Mouse (Mus musculus): Measurements from ENCODE around the gene Tes.

The Tes gene

DNA sequence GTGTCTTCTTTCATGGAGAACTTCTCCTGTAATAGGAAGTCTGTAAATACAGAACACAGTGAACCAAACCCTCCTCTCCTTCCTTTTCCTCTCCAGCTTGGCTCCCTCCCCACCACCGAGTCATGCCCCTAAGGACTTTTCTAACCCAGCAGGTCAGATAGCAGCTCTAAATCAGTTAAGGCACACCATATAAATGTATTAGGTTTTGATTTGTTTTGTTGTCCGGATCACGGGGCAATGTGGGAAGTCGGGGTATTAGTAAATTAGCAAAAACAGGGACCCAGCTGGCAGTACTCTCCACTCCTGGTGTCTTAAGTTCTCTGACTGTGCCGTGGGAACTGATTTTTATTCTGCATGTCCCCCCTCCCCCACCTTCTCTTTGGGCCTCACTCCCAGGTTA is 14.4 kb downstream of the Tes start:
- no peak for DNase-seq

DNA sequence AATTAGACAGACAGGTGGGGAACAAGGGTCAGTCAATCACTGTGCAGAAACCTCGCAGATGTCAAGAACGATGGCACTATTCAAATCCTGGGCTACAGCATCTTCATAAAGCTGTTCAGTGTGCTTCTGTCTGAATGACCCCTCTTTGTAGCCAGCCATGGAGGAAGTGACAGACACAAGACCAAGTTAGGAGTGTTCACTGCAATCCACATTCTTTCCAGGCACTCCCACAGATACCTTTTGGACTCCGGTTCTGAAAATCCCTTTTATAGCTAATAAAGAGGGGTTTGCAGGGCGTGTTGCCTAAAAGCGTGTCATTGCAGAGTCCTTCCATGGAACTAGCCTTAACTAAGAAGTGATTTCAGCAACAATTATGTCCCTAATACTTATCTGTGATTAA is 14.9 kb downstream of the Tes start:
- no peak for DNase-seq

DNA sequence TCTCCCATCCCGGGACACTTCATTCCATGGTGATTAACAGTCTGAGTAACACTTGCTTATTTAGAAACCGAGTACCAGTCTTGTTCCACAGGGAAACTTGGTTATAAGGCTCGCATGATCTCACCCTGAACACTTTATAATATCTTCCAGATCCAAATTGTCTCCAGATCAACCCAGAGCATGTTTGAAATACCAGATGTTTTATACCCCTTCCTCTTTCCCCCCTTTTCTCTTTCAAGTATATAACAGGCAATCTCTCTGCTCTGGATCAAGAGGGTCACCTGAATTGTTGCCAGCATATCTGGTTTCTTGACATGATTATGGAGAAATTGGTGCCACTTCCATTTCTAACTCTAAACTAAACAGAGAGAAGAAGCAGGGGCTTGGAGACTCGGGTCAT is 17.3 kb downstream of the Tes start:
- DNase-seq, result no peak

- DNase-seq, result no peak
Observed at GRCm38 (mm10) chr6:17082800-17083199, 17.9 kb downstream of the Tes start.

DNA sequence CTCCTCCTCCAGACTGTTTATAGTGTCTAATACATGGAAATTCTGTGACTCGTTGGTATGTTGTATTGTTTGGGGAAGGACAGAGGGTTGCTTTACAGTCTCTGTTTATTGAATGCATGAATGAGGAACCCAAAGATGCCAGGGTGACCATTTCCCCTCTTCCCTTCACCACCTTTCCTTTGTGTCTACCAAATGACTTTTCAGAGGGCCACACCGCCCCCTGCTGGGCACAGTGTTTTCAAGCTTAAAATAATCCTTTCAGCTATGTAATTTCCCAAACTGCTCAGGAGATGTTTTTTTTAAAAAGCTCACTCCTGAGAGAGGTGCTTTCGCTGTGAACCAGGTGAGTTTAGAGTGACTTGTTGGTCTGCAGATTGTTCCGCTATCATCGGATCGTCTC is 22.5 kb downstream of the Tes start:
- peak; percentile 87 for DNase-seq

GRCm38 (mm10) chr6:17097301-17097700 is 32.4 kb downstream of the Tes start:
- DNase-seq, result no peak

DNA sequence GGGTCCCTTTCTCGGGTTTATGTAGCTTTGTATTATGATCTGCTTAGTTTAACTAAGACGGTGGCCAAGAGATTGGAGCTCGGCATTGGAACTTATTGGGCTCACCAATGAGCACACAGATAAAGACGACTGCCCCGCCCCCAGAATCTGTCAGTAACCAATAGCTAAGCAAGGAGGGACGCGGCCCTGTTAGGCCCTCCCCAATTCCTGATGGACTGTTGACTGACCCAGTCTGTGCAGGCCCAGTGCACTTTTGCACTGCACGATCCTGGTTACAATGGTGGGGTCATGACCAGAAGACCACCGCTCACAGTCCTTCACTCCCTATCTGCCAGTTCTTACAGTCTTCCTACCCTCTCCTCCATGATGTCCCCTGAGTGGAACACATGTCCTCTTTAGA is 33.6 kb downstream of the Tes start:
- no peak for DNase-seq

GRCm38 (mm10) chr6:17099477-17100130 is 34.7 kb downstream of the Tes start:
- DNase-seq, result no peak

DNA sequence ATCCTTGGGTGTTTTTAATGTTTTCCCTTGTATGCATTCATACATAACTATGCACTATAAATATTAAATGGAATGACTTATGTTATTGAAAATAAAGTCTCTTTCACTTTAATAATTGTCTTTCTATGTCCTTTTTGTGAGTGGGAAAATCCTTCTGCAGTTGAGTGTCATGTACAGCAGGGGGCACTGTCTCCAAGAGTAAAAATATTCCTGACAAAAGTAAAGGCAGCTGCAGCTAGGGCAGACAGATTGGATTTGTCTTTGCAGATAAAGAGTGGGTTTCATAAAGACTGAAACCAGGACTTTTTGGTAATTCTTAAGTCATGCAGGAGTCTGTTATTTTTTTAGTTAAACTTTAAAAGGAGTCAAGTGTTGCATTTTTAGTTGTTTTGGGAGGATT is 40.8 kb downstream of the Tes start:
- peak; percentile 67 for DNase-seq

- no peak for DNase-seq
Observed at GRCm38 (mm10) chr6:17106493-17106892, 41.5 kb downstream of the Tes start.

- DNase-seq, result no peak
Observed at GRCm38 (mm10) chr6:17109204-17109603, 44.3 kb downstream of the Tes start.

DNA sequence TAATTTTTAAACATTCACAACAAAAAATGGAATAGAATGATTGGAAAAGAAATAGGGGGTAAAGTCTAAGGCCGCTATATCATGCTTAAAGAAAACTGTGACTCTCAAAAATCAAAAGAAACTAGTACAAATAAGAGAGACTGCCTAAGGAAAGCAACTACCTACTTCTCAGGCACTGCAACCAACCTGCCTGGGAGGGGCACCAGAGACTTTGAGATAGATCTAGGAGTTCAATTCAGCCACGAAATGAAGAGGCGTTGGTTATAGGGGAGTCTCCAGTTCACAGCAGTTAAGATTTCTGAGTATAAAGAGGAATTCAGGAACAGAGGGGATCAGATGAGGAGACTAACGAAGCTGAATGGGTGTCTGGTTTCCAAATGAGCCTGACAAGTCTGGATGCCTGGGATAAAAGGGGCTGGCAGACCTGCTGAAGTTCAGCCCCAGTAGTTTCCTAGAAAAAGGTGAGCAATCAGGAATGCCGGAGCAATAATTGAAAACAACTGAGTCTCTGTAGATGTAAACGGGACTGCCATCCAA is 45.7 kb downstream of the Tes start:
- DNase-seq, result peak; percentile 48

DNA sequence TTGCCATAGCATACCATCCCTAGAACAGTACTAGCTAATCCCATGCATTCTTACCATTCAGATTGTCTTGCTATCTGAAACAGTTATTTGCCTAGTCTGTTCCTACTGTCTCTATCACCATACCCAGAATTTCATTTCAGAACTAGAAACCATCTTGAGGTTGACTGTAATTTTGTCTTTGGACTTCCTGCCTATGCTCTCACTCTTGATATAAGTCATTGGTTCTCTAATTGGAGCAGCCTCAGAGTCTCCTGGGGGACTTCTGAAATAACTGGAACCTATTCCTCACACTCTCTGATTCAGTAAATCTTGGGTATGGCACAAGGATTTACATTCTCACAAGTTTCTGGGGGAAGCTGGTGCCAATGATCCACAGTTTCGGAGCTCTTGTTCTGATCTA is 47.1 kb downstream of the Tes start:
- DNase-seq, result no peak

- DNase-seq, result no peak
Observed at GRCm38 (mm10) chr6:17112990-17113389, 48.0 kb downstream of the Tes start.

- peak; percentile 11 for DNase-seq
Observed at GRCm38 (mm10) chr6:17114588-17114987, 49.6 kb downstream of the Tes start.

DNA sequence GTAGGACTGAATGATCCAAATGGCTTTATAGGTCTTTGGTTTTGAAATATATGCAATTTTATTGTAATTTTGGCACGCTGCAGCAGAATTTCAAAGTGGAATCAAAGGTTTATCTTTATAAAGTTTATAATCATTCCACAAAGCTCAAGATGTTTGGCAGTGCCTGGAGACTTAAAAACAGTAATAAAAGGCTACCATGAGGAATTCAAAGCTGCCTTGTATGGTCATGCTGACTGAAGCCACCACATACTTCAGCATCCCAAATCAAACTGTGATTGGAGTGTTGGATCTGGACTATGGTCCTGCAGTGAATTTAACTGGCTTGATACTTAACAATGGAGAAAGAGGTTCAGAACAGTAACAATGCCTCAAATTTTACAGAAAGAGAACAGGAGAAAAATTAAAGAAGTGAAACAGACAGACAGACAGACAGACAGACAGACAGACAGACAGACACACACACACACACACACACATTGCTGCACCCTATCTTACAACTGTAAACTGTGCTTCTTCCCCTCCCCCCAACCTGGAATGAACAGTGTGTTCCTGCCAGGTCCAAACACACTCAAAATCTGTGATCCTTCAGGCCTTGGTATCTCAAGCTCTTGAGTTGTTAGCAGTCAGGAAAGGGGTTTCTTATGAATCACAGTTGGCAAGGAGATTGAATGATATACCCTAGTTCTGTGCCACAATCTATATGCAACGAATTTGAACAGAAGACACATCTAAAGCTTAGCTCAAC is 50.3 kb downstream of the Tes start:
- DNase-seq, result peak; percentile 69

DNA sequence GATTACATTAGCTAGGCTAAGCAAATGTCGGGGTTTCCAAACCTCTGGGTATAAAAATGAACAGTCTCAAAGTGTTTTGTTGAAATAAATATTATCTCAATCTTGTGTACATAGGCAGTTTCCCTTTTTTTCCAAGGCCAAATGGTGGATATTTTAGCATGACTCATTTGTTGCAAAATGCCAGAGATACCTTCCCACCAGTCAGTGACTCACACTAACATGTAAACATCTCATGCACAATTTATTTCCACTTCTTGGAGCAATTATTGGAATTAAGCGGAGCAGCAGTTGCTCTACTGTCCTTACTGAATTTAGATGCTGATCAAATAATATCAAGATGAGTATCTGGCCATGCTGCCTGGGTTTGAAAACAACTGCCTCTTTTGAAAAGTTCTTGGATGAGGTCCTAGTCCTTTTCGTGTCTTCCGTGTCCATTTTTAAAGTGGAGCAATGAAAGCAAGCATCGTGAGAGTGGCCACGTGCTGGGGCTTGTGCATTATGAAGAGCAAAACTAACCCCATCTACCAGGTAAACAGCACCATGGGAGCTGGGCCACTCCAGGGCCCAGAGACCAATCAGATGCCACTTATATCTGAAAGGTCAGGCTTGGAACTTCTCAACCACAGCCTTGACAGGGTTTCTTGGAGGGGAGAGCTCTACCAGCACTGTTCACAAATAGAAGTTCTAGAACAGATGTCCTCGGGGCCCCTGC is 54.7 kb downstream of the Tes start:
- DNase-seq, result no peak

DNA sequence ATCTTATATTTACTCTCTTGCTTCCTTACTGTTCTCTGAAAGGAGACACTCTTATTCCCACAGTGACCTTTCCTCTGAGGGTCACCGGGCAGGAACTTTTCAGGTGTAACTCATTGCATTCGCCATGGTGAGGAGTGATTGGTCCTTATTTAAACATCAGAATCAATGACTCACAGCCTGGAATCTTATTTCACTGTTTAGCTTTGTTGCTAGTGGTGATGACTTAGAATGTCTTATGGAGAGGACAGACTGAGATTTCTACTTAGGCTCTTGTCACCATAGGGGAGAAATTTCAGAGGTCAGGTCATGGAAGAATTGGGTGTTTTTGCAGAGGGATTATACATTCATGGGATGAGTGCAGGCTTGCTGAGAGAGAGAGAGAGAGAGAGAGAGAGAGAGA is 75.1 kb downstream of the Tes start:
- DNase-seq, result no peak

DNA sequence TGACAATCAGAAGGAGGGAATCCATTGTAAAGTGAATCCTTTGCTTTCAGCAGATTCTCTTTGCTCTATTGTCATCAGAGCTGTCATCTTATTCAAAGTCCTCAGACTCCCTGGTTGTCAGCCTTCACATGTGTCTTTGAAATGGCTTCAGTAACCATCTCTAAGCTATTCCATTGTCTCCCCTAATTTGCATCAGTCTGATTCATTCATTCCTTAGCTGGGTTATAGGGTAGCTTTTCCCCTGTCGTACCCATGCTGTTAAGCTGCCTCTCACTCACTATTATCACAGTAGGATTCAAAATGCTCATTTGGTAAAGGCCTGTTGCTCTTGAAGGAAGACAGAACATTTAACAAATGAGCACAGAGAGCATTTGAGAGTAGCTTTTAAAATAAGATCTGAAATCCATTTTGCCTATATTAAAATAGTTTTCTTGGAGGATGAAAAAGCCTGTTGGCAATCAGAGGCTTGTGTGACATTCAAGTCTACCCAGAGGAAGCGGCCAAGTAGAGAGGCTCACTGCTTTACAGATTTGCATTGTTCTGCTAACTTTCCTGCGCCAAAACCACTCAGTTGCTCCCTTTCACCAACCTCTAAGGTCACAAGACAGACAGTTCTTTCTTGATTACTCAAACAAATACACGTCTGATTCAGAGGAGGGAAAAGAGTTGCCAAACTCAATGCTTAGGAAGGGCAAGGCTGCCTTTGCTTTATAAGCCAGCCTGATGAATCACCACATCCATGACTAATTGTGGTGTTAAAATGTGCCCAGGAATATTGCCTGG is 77.8 kb downstream of the Tes start:
- DNase-seq, result no peak

DNA sequence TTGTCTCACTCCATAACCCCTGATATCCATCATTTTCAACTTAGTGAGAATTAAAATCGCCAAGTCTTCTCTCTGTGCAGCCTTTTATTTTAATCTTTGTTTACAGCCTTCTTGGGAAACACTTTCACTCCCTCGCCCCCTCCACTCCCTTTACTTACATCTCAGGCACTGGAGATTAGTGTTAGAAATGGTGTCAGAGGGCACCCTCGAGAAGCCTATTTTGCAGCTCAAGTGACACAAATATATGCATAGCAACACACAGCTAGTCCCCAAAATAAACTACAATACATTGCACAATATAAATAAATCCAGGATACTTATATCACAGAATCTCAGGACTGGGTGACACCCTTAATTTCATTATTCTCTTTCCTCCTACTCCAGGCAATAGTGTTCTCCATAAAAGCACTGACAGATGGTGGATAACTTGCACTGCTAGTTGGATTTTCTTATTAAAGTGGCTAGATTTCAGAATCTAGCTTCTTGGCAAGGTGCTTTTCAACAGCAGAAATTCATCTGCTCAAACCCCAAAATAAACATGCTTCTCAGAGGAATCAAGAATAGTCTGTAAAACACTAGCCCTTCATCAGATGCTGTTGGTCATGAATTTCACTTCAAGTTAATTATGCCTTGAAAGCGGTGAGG is 86.2 kb downstream of the Tes start:
- DNase-seq, result no peak

DNA sequence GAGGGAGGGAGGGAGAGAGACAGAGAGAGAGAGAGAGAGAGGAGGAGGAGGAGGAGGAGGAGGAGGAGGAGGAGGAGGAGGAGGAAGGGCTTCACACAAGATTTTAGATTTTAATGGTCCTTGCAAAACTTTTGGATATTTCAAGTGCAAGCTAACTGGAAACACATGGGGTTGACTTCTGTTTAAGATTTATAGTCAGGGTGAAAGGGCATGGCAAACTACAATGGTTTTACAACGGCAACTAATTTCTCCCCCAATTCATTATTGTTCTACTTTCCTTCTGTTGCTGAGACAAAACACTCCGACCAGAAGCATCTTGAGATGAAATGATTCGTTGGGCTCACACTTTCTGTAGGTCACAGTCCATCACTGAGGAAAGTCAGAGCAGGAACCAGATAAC is 87.6 kb downstream of the Tes start:
- no peak for DNase-seq

Data from lung, postnatal 14 days (tissue).